Mouse (Mus musculus) leukemia stem cell, adult 10-12 weeks (primary cell): ENCODE data around the gene Mrgpre. TPM values are rescaled to one million over a fixed set of nuclear protein-coding genes. Genes with fewer than 3 reads are reported as not detected.

Source experiments
- polyA plus RNA-seq: library from polyadenylated mRNA; stranded (reverse); fragments of >175 nt; gene quantifications from 2 replicates; pipeline ENCODE4 v1.2.3, GENCODE M21; 2012; ENCODE audit warnings: low replicate concordance

Mrgpre gene
- 2.0 and 2.7 TPM in 2 replicates for polyA plus RNA-seq

DNA sequence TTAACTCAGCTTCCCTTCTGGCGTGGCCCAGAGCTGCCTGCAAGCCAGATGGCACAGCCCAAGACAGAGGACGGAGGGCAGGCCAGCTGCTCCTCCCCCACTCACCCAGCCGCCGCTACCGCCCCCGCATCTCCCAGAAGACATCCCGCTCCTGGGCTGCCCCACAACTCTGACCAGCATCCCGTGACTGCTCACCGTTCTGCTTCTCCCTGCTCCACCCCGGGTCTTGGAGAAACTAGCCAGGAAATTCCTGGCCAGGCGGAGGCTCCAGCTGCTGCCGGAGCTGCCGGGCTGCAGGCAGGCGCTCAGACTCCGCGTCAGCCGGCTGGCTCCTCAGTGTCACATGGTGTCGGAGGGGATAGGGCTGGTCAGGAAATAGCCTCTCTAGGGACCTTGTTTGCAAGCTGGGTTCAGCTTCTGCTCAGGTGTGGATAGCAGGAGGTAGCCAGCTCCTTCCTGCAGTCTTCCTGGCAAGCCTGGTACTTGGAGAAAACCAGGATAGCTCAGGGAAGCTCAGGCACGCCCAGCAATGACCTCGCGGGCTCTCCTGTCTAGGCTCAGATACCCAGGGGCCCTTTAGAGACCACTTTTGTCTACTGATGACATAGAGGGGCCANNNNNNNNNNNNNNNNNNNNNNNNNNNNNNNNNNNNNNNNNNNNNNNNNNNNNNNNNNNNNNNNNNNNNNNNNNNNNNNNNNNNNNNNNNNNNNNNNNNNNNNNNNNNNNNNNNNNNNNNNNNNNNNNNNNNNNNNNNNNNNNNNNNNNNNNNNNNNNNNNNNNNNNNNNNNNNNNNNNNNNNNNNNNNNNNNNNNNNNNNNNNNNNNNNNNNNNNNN, at the start of gene Mrgpre:
TSS of gene Mrgpre (minus strand) at position 505 of the 834 bp plus-strand sequence.

GRCm38 (mm10) chr7:143822375-143823265, 38.3 kb upstream of the Mrgpre start, which contains the start of the genes Nadsyn1 and Dhcr7:
TSS of gene Nadsyn1 (minus strand) at chr7:143822849.
TSS of gene Dhcr7 (plus strand) at chr7:143823145.

GRCm38 (mm10) chr7:143766893-143767292, 17.4 kb downstream of the Mrgpre start, which contains the start of gene Mrgprg:
TSS of gene Mrgprg (minus strand) at chr7:143766993.

DNA sequence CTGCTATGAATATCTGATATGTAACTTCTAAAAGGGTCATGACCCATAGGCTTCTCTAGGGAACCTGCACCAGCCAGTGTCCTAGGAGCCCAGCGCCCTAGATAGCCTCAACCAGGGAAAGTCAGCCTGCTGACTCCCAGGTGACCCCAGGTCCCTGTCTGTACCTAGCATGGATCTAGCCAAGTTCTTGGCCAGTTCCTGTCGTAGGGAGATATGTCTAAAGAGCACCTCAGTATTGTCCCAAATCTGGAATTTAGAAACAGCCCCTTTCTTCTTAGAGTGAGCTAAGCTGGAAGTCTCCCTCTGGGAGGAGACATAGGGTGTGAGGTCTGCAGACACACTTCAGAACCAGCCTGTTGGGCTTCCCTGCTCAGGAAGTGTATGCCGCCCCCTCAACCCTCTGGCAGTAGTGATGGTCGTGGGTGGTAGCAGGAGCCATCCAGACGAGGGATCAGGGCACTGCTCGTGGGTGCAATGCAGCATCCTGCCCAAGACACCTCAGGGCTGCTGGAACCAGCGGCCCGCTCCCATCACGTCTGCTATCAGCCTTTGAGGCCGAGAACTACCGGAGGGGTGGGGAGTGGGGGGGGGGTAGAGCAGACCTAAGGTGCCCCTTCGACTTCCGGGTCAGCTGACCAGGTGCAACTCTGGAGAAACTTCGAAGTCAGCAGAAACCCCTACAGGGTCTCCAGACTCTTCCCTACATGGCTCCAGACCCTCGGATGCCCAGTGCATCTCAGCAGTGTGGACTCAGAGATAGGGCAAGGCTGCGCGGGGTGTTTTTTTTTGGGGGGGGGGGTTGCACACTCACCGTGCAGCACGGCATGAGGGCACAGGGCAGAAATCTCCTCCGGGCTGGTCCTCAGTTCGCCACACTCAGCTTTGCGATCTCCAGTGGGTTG, 27.9 kb downstream of the Mrgpre start, which contains the start of gene Osbpl5:
TSS of gene Osbpl5 (minus strand) at position 861 of the 902 bp plus-strand sequence.

Other genes starting within 250 kb of the Mrgpre start
- 22.5 and 50.1 TPM in 2 replicates for gene Nap1l4, start 235.4 kb downstream of the Mrgpre start, polyA plus RNA-seq
- gene Cars, start 184.4 kb downstream of the Mrgpre start, polyA plus RNA-seq: 30.6 and 46.1 TPM in 2 replicates
- 0.13 TPM in 1 of 2 replicates, not detected in the other for gene Tnfrsf26, start 155.8 kb downstream of the Mrgpre start, polyA plus RNA-seq
- 0.82 TPM in 1 of 2 replicates, not detected in the other for gene Tnfrsf22, start 134.8 kb downstream of the Mrgpre start, polyA plus RNA-seq
- gene Tnfrsf23, start 98.6 kb downstream of the Mrgpre start, polyA plus RNA-seq: 0.16 TPM in 1 of 2 replicates, not detected in the other
- gene Osbpl5, start 27.5 kb downstream of the Mrgpre start, polyA plus RNA-seq: 3.2 and 6.5 TPM in 2 replicates
- gene Mrgprg, start 17.5 kb downstream of the Mrgpre start, polyA plus RNA-seq: not detected in 2 replicates
- 0.81 and 5.3 TPM in 2 replicates for gene Nadsyn1, start 38.3 kb upstream of the Mrgpre start, polyA plus RNA-seq
- 4.0 and 20.4 TPM in 2 replicates for gene Dhcr7, start 38.6 kb upstream of the Mrgpre start, polyA plus RNA-seq
- not detected in 2 replicates for gene Gm498, start 82.3 kb upstream of the Mrgpre start, polyA plus RNA-seq
- gene Shank2, start 217.4 kb upstream of the Mrgpre start, polyA plus RNA-seq: 0.14 TPM in 1 of 2 replicates, not detected in the other